Mouse (Mus musculus): ENCODE results near the gene Stk11.

- TF ChIP-seq USF2 (conservative IDR thresholded peaks at IDR 0.05; ENCODE audit: low read depth, low read length): no peak
- TF ChIP-seq TCF12 (IDR thresholded peaks at IDR 0.05; ENCODE audit: low read depth, low read length): no peak
- no peak for TF ChIP-seq MAFK (IDR thresholded peaks at IDR 0.05; ENCODE audit: insufficient replicate concordance, low read length)
- TF ChIP-seq CTCF (conservative IDR thresholded peaks at IDR 0.05 in 1 of 2, IDR thresholded peaks at IDR 0.05 in 1 of 2; ENCODE audit: low read depth in 2 of 2, low read length in 2 of 2): peak in 1 of 2 experiments; percentile 64; a peak in 2 of 4 replicates
- peak; percentile 94 for TF ChIP-seq POLR2A (IDR thresholded peaks at IDR 0.05; ENCODE audit: low read depth, low read length)
- no peak for TF ChIP-seq IRF4 (IDR thresholded peaks at IDR 0.05; ENCODE audit: low read depth, low read length)
- TF ChIP-seq POLR2AphosphoS2 (IDR thresholded peaks at IDR 0.05; ENCODE audit: low read depth, low read length): no peak
- TF ChIP-seq ZC3H11A (IDR thresholded peaks at IDR 0.05; ENCODE audit: low read depth, low read length): no peak
- 0 out of 2 replicates have a peak, but pooled peaks have one; percentile 30 for TF ChIP-seq TBP (conservative IDR thresholded peaks at IDR 0.05; ENCODE audit: low read depth, low read length)
- TF ChIP-seq EP300 (IDR thresholded peaks at IDR 0.05; ENCODE audit: low read length): no peak
- peak; percentile 64 for TF ChIP-seq ELF1 (IDR thresholded peaks at IDR 0.05; ENCODE audit: low read depth, low read length)
- TF ChIP-seq USF1 (IDR thresholded peaks at IDR 0.05; ENCODE audit: low read depth, low read length): no peak
- no peak for TF ChIP-seq MAX (IDR thresholded peaks at IDR 0.05; ENCODE audit: low read length)
Observed at GRCm38 (mm10) chr10:80147719-80148601, 32.4 kb downstream of the Stk11 start, which contains the start of gene Midn.

Measured in CH12.LX (cell line).